Mouse (Mus musculus): ENCODE results near the gene Nfil3.

- TF ChIP-seq ZNF384 (IDR thresholded peaks at IDR 0.05; ENCODE audit: low read depth, low read length) (no peak), CHD2 (IDR thresholded peaks at IDR 0.05; ENCODE audit: low read depth, low read length) (no peak)
Measured at GRCm38 (mm10) chr13:53003286-53003685, 22.4 kb upstream of the Nfil3 start.

Measured in ES-E14 (cell line).